Mouse (Mus musculus): ENCODE data around the gene Defb30.

GRCm38 (mm10) chr14:63049910-63050370 is at the start of gene Defb30:
- TF ChIP-seq POLR2A (IDR thresholded peaks at IDR 0.05; ENCODE audit: extremely low read depth, insufficient read depth, low read length) (no peak), CTCF (IDR thresholded peaks at IDR 0.05; ENCODE audit: low read depth, low read length) (no peak)
